Mouse (Mus musculus): ENCODE measurements around the gene Ezr. TPM values are rescaled to one million over a fixed set of nuclear protein-coding genes. Genes with fewer than 3 reads are reported as not detected.

The Ezr gene
- polyA plus RNA-seq, 1 experiment = 63.0 TPM

- Histone ChIP-seq H3K27ac (ENCODE audit: insufficient read depth, low read length) (peak overlapping the region; percentile 98), H3K36me3 (ENCODE audit: control insufficient read depth, insufficient read depth, low read length) (no peaks in the 10 kb centered on the region), H3K4me1 (ENCODE audit: control insufficient read depth, insufficient read depth, insufficient read length) (peaks cover 17% of the 10 kb centered on the region; the same call in 1 of the 2 replicates), H3K4me3 (ENCODE audit: extremely low read depth, insufficient read depth, insufficient read length) (peak overlapping the region; percentile 95), H3K27me3 (ENCODE audit: control insufficient read depth, insufficient read depth, low read length) (no peaks in the 10 kb centered on the region)
- WGBS = under 1% methylated on average over 21 of the region's 21 CpGs
- TF ChIP-seq CTCF (IDR thresholded peaks at IDR 0.05; ENCODE audit: extremely low read depth, insufficient read depth, insufficient read length, insufficient replicate concordance) = no peak
- no peak for TF ChIP-seq POLR2A (IDR thresholded peaks at IDR 0.05; ENCODE audit: low read depth, low read length)
- DNase-seq (ENCODE audit: low read depth in 1 of 2, low spot score in 2 of 2) = peak in 1 of 2 experiments; percentile 51
These were observed 504 bp downstream of the Ezr start for GRCm38 (mm10) chr17:6782033-6782526.

DNA sequence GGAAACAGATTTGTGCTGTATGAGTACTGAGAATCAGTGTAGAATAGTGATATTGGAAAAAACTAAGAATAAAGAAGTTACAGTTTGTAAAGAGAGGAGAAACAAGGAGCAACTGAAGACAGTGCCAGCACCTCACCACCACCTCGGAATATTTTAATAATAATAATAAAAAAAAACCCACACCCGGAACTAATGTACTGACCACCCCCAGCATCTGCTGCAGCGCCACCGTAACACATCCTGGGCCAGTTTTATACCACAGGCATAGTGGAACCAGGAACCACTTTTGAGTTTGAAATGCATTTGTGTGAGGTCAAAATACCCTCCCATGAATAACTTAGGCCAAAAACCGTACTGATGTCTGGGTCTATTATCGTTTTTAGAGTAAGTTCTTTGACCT, 1.3 kb downstream of the Ezr start:
- Histone ChIP-seq H3K4me3 (ENCODE audit: extremely low read depth, insufficient read depth, insufficient read length) (peak overlapping the region; percentile 95), H3K27ac (ENCODE audit: insufficient read depth, low read length) (no peak overlapping the region; the same call in 1 of the 2 replicates), H3K27me3 (ENCODE audit: control insufficient read depth, insufficient read depth, low read length) (no peaks in the 10 kb centered on the region), H3K36me3 (ENCODE audit: control insufficient read depth, insufficient read depth, low read length) (no peaks in the 10 kb centered on the region), H3K4me1 (ENCODE audit: control insufficient read depth, insufficient read depth, insufficient read length) (peaks cover 22% of the 10 kb centered on the region; the same call in 1 of the 2 replicates)
- whole genome bisulfite sequencing = 7% methylated on average over 6 of the region's 6 CpGs
- TF ChIP-seq POLR2A (IDR thresholded peaks at IDR 0.05; ENCODE audit: low read depth, low read length) (no peak), CTCF (IDR thresholded peaks at IDR 0.05; ENCODE audit: extremely low read depth, insufficient read depth, insufficient read length, insufficient replicate concordance) (no peak)
- DNase-seq (ENCODE audit: low read depth in 1 of 2, low spot score in 2 of 2) = no peak

DNA sequence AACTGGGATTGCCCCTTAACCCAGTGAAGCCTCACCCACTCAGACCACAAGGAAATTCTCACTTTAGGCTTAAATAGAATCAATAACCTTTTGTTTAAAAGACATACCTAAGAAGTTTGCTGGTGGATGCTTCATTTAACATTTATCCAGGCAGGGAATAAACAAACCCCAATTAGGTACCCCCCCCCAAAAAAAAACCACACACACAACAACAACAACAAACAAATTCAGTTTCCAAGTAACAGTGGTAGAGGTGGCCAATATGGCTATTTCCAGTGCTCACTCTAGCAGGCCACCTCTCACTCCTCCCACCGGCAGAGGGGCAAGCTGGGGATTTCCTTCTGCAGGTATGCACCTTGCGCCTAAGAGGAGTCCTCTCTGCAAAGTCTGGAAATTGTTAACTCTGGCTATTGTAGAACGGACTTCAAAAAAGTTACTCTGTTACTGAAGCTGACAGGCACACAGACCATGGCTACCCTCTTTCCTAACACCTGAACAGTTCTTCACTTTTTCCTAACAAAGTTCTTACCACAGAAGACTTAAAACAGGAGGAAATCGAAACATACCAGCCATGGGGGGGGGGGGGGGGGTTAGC, 2.0 kb downstream of the Ezr start:
- peak in 1 of 2 experiments; percentile 36 for DNase-seq (ENCODE audit: low read depth in 1 of 2, low spot score in 2 of 2)
- H3K27ac ChIP-seq (ENCODE audit: insufficient read depth, low read length) = peak overlapping the region; percentile 60; the same call in 1 of the 2 replicates
- WGBS = 15% methylated on average over 4 of the region's 4 CpGs
- TF ChIP-seq POLR2A (IDR thresholded peaks at IDR 0.05; ENCODE audit: low read depth, low read length) (no peak), CTCF (IDR thresholded peaks at IDR 0.05; ENCODE audit: extremely low read depth, insufficient read depth, insufficient read length, insufficient replicate concordance) (no peak)
- H3K36me3 ChIP-seq (ENCODE audit: control insufficient read depth, insufficient read depth, low read length) = no peaks in the 10 kb centered on the region
- peaks cover 25% of the 10 kb centered on the region for H3K4me1 ChIP-seq (ENCODE audit: control insufficient read depth, insufficient read depth, insufficient read length)
- H3K4me3 ChIP-seq (ENCODE audit: extremely low read depth, insufficient read depth, insufficient read length) = peak overlapping the region; percentile 45
- no peaks in the 10 kb centered on the region for H3K27me3 ChIP-seq (ENCODE audit: control insufficient read depth, insufficient read depth, low read length)

GRCm38 (mm10) chr17:6779632-6780031, 3.0 kb downstream of the Ezr start:
- DNase-seq (ENCODE audit: low read depth in 1 of 2, low spot score in 2 of 2) = no peak
- WGBS = 34% methylated on average over 7 of the region's 7 CpGs

DNA sequence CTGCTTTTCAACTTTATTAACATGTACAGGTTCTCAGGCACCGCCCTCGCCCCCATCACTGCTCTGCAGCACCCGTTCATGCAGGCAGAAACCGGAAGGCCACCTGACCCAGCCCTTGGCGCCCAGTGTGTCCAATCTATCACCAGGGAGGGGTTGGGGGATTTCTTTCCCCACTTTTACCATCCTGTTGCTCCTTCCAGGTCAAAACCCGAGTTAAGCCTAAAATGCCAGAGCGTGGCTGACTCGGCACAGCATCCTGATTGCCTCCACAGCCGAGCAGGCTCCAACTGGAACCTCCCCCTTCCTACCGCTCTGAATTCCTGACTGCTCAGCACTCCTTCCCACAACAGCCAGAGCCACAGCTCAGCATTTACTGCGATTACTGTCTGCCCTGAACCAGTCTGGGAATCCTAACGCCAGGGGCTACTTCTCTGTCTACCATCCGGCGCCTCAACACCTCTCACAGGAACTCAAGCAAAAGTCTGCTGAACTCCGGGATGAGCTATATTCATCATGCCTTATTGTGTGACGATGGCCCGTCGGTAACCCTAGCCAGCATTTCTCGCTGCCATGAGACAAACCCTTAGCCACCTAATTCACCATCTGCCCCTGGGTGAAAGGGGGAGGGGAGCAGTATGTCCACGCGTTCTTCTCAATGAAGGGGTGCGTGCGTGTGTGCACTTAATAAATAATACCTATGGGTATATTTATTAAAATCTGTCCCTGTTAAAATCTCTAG, 3.6 kb downstream of the Ezr start:
- Histone ChIP-seq H3K4me1 (ENCODE audit: control insufficient read depth, insufficient read depth, insufficient read length) (peaks cover 36% of the 10 kb centered on the region), H3K27ac (ENCODE audit: insufficient read depth, low read length) (peak overlapping the region; percentile 94), H3K4me3 (ENCODE audit: extremely low read depth, insufficient read depth, insufficient read length) (peak overlapping the region; percentile 67), H3K36me3 (ENCODE audit: control insufficient read depth, insufficient read depth, low read length) (0 out of 2 replicates have a peak, but pooled peaks cover 2% of the 10 kb centered on the region), H3K27me3 (ENCODE audit: control insufficient read depth, insufficient read depth, low read length) (no peaks in the 10 kb centered on the region)
- DNase-seq (ENCODE audit: low read depth in 1 of 2, low spot score in 2 of 2) = peak in 1 of 2 experiments; percentile 66
- 14% methylated on average over 23 of the region's 23 CpGs for WGBS
- TF ChIP-seq CTCF (IDR thresholded peaks at IDR 0.05; ENCODE audit: extremely low read depth, insufficient read depth, insufficient read length, insufficient replicate concordance) = no peak
- TF ChIP-seq POLR2A (IDR thresholded peaks at IDR 0.05; ENCODE audit: low read depth, low read length) = no peak

More at GRCm38 (mm10) chr17:6779632-6780031, 3.0 kb downstream of the Ezr start:
- H3K4me3 ChIP-seq (ENCODE audit: extremely low read depth, insufficient read depth, insufficient read length) = peak overlapping the region; percentile 45
- peak overlapping the region; percentile 60 for H3K27ac ChIP-seq (ENCODE audit: insufficient read depth, low read length)
- 0 out of 2 replicates have a peak, but pooled peaks cover 1% of the 10 kb centered on the region for H3K36me3 ChIP-seq (ENCODE audit: control insufficient read depth, insufficient read depth, low read length)
- no peaks in the 10 kb centered on the region for H3K27me3 ChIP-seq (ENCODE audit: control insufficient read depth, insufficient read depth, low read length)
- H3K4me1 ChIP-seq (ENCODE audit: control insufficient read depth, insufficient read depth, insufficient read length) = peaks cover 31% of the 10 kb centered on the region
- TF ChIP-seq POLR2A (IDR thresholded peaks at IDR 0.05; ENCODE audit: low read depth, low read length) = no peak
- no peak for TF ChIP-seq CTCF (IDR thresholded peaks at IDR 0.05; ENCODE audit: extremely low read depth, insufficient read depth, insufficient read length, insufficient replicate concordance)

DNA sequence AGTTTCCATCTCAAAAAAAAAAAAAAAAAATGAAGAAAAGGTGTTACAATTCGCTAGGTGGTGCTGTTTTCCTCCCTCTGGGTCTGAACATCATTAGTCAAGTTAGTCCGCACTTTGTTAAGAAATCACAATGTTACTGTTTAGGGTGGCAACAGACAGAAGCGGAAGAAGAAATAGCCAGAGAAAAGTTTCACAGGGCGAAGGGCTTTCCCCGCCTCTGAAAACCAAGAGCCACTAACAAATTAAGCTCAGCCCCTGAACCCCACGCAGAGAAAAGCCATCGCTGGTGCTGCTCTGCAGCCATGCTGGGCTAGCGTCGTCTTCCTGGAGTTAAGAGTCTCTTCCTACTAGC, 4.3 kb downstream of the Ezr start:
- peak; percentile 72 to 88 for DNase-seq (ENCODE audit: low read depth in 1 of 2, low spot score in 2 of 2)
- Histone ChIP-seq H3K4me1 (ENCODE audit: control insufficient read depth, insufficient read depth, insufficient read length) (peaks cover 40% of the 10 kb centered on the region), H3K4me3 (ENCODE audit: extremely low read depth, insufficient read depth, insufficient read length) (peak overlapping the region; percentile 67), H3K36me3 (ENCODE audit: control insufficient read depth, insufficient read depth, low read length) (peaks cover 5% of the 10 kb centered on the region; the same call in 1 of the 2 replicates), H3K27me3 (ENCODE audit: control insufficient read depth, insufficient read depth, low read length) (no peaks in the 10 kb centered on the region), H3K27ac (ENCODE audit: insufficient read depth, low read length) (peak overlapping the region; percentile 94)
- under 1% methylated on average over 9 of the region's 9 CpGs for WGBS
- TF ChIP-seq POLR2A (IDR thresholded peaks at IDR 0.05; ENCODE audit: low read depth, low read length) = peak; percentile 36
- no peak for TF ChIP-seq CTCF (IDR thresholded peaks at IDR 0.05; ENCODE audit: extremely low read depth, insufficient read depth, insufficient read length, insufficient replicate concordance)
